Mouse (Mus musculus): ENCODE data around the gene Cst9. TPM values are rescaled to one million over a fixed set of nuclear protein-coding genes. Genes with fewer than 3 reads are reported as not detected.

Cst9 gene
- total RNA-seq, 2 experiments from 2014 or later = not detected

DNA sequence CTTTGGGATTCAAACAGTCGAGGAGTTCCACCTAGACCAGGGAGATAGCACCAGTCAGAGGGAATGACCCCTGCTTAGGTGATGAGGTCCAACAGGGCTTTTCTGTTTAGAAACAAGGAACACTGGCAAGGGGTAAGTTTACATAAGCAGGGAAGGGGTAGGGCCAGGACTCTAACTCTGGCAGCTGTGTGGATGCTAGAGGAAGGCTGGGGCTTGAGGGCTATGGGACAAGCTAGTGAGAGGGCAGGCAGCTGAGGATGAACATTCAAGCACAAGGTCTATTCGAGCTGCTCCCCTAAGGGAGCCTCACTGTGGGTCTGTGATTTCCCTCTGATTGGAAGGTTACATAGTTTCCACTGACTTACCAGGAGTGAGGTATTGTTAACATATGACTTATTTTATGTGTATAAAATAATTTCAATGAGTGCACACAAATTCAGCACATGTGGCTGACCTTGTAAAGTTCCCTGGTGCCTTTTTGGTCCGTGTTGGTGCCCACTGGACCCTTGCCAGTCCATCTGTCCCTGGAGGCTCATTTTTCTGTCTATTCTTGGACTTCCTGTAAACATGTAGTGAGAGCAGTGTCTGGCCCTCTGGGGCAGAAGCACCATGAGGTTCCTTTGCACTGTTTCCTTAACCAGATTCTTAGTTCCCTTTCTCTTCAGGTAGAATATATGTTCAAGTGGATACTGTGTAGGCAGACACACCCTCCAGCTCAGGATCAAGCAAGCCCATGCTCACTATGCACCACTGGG is 42.2 kb downstream of the Cst9 start:
- DNase-seq = peak; percentile 62

DNA sequence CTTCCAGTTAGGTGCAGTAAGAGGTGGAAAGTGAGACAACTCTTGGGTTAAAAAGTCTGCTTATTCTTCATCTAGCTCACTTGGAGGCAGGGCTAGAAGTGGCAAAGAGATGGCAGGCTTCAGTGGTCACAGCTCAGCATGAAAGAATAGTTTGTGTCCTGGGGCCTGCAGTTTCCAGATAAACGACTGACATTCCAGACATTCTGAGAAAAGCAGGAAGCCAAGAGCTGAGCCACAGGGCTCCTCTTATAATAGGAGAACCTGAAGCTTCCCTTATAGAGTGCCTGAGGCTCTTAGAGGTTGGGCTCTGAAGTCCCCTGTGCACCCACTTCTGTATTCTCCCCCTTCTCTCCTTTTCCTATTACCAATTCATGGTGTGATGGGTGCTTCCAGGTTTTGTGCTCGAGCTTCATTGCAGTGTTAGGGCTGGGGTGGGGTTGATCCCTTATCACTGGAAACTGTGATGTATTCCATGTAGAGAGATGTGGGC is 43.7 kb downstream of the Cst9 start:
- no peak for DNase-seq

DNA sequence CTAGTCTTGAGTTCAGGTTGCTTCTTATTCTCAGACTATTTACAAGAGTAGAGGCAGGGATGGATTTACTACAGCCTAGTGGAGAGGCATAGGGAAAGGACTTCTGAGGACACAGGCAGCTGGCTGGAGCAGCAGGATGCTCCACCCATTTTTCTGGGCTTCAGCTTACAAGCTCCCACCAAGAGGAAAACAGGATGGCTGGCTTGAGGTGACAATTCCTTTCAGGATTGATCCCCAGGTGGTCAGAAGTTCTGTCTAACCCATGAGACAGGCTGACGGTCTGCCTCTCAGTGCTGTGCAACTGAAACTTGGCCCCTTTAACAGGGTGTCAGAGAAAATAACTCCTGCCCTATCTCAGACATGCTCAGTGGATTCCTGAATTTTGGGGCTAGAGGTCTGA is 44.3 kb downstream of the Cst9 start:
- DNase-seq = peak; percentile 60

DNA sequence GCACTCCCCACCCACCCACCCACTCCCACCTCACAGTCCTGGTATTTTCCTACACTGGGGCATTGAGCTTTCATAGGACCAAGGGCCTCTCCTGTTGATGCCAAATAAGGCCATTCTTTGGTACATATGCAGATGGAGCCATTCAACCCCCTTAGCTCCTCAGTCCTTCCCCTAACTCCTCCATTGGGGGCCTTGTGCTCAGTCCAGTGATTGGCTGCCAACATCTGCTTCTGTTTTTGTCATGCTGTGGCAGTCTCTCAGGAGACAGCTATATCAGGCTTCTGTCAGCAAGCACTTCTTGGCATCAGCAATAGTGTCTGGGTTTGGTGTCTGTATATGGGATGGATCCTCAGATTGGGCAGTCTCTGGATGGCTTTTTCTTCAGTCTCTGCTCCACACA is 49.8 kb downstream of the Cst9 start:
- DNase-seq = no peak

Other genes with a start within 250 kb of the Cst9 start
- gene Nxt1, start 162.5 kb upstream of the Cst9 start, total RNA-seq (2021) = 1 to 10 TPM; 5.3 to 5.6 TPM
- gene Gzf1, start 154.1 kb upstream of the Cst9 start, total RNA-seq (2021) = 10 to 100 TPM; 16.4 to 17.9 TPM
- 1 to 10 TPM; 3.8 to 4.0 TPM for gene Napb, start 102.7 kb upstream of the Cst9 start, total RNA-seq (2021)
- gene Cstl1, start 84.8 kb upstream of the Cst9 start, total RNA-seq (2021) = not detected
- gene Cst11, start 63.6 kb upstream of the Cst9 start, total RNA-seq (2021) = not detected
- gene 8030411F24Rik, start 53.1 kb upstream of the Cst9 start, total RNA-seq (2021) = not detected
- gene Cst12, start 45.8 kb upstream of the Cst9 start, total RNA-seq (2021) = not detected
- not detected for gene Cst8, start 36.4 kb upstream of the Cst9 start, total RNA-seq (2021)
- not detected for gene Cst13, start 15.1 kb upstream of the Cst9 start, total RNA-seq (2021)
- 1 to 10 TPM; 1.3 to 1.4 TPM for gene 9230104L09Rik, start 29.9 kb downstream of the Cst9 start, total RNA-seq (2021)
- gene Cst3, start 40.5 kb downstream of the Cst9 start, total RNA-seq (2021) = 100 to 1,000 TPM; 540 to 563 TPM
- not detected for gene Gm1330, start 168.1 kb downstream of the Cst9 start, total RNA-seq (2021)
- not detected for gene Gm10750, start 182.1 kb downstream of the Cst9 start, total RNA-seq (2021)

All from gastrocnemius, postnatal 25 days (tissue).